Mouse (Mus musculus) Patski (cell line): ENCODE data around the gene Arhgdig. TPM values are rescaled to one million over a fixed set of nuclear protein-coding genes. Genes with fewer than 3 reads are reported as not detected.
A peak's percentile ranks its signal among the peaks of the same experiment; 100 is the strongest.
"Not testable (repeated sequence)": the region's sequence is repeated elsewhere in the genome, so short reads cannot be mapped to it uniquely, and the experiment has no call there.

ENCODE experiments used
- ATAC-seq: fragments of 100-300 bp; one replicate; pipeline ENCODE4 v1.8.0; 2021
- CTCF ChIA-PET: fragments of 350-600 bp; sonication (Branson Sonifier 250); formaldehyde crosslinking; loops from one replicate; lab custom pipeline; 2022; ENCODE audit warnings: inconsistent platforms; lab: Charles Lee
- POLR2A ChIA-PET: fragments of 350-600 bp; sonication (Branson Sonifier 250); formaldehyde crosslinking; loops from one replicate; lab custom pipeline; 2022; ENCODE audit warnings: antibody characterized with exemption, inconsistent platforms; lab: Charles Lee
- DNase-seq: peaks from one replicate; pipeline ENCODE4 v3.0.0-alpha.2; 2011; ENCODE audit warnings: low read depth, low spot score
- H3K27me3 ChIP-seq: fragments of 371-371 bp; one replicate; pipeline ENCODE4 v1.5.1; 2021
- CTCF ChIP-seq: fragments of 100-300 bp; IDR thresholded peaks from one replicate; pipeline ENCODE4 v1.5.1; 2021
- in situ Hi-C: fragments of 300-500 bp; cut with MboI; formaldehyde crosslinking; loops from 3 replicates; pipeline ENCODE4 v1.11.1; 2018; ENCODE audit warnings: low pct_unique_long_range_greater_than_20kb, mixed read lengths
- polyA plus RNA-seq: library from polyadenylated mRNA; unstranded; gene quantifications from one replicate; pipeline ENCODE4 v1.2.3, GENCODE M21; 2021

Gene Arhgdig
- polyA plus RNA-seq, 1 experiment from 2014 or later, result 17.0 TPM

GRCm38 (mm10) chr17:26187592-26187991 is 20.0 kb downstream of the Arhgdig start:
- CTCF ChIA-PET, result interaction anchor here (1.1 to 1.6 kb wide), 2 partner anchors 16 to 52 kb away, joined by 3 read pairs; no protein-coding TSS in a partner anchor
- POLR2A ChIA-PET, result no interaction called here
- ATAC-seq (no peak), DNase-seq (no peak)
- in situ Hi-C loops, result no loop called here
- no peaks in the 10 kb centered on the region for H3K27me3 ChIP-seq
- no peak for TF ChIP-seq CTCF

DNA sequence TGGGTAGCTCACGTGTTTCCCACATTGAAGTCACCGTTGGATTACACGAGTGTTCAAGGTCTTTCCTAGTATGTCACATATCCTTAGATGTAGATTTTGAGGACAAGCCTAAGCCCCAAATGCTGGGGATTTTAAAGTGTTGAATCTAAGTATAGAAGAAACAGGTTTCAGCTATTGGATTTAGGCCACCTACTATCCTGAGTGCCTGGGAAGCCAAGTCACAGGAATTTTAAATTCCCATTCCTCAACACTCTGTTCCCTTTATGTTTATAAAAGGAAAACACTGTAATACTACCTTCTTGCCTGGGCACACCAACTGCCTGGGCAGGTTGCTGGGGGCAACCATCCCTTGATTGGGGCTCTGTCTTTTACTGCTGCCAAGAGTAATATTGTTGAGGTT is 26.4 kb downstream of the Arhgdig start:
- in situ Hi-C loops, result no loop called here
- H3K27me3 ChIP-seq, result no peaks in the 10 kb centered on the region
- TF ChIP-seq CTCF, result no peak
- ATAC-seq (no peak), DNase-seq (no peak)
- POLR2A ChIA-PET, result no interaction called here
- CTCF ChIA-PET, result interaction anchor here (1.2 kb wide), 1 partner anchor 18 kb away, joined by 3 read pairs; no protein-coding TSS in a partner anchor

DNA sequence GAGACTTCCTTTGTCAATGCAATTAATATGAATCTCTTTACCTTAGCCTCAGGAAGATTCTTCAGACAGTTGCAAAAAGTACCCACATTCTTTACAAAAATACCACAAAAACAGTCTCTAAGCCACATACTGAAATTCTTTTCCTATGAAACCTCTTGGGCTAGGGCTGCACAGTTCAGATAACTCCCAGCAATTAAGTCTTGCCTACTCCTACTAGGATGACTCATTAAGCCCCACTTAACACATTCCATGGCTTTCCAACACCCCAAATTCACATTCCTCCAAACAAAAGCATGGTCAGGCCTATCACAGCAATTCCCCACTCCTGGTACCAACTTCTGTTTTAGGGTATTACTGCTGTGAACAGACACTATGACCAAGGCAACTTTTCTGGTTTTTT is 29.0 kb downstream of the Arhgdig start:
- DNase-seq (peak; percentile 47), ATAC-seq (peak; percentile 26)
- ChIA-PET POLR2A (interaction anchor here (0.9 kb wide), 1 partner anchor 41 kb away, joined by 3 read pairs; the partner anchor contains the start of gene Axin1), CTCF (no interaction called here)
- in situ Hi-C loops, result no loop called here
- H3K27me3 ChIP-seq, result no peaks in the 10 kb centered on the region
- TF ChIP-seq CTCF, result no peak

DNA sequence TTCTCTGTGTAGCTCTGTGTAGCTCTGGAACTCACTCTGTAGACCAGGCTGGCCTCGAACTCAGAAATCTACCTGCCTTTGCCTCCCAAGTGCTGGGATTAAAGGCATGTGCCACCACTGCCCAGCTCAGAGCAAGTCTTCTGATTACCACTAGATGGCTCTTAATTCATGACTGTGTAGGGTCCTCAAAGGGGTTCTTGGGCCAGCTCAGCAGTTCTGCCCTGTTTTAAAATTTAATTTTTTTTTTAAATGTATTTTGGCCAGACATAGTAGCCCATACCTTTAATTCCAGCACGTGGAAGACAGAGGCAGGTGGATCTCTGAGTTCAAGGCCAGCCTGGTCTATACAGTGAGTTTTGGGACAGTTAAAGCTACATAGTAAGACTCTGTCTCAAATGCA is 32.3 kb downstream of the Arhgdig start:
- ATAC-seq, H3K27me3 ChIP-seq, in situ Hi-C loops, DNase-seq: not testable (repeated sequence)
- CTCF ChIA-PET, result interaction anchor here (1.4 kb wide), 1 partner anchor 29 kb away, joined by 4 read pairs; no protein-coding TSS in a partner anchor
- peak; percentile 32 for TF ChIP-seq CTCF
- POLR2A ChIA-PET, result interaction anchor here (0.6 kb wide), 1 partner anchor 364 kb away, joined by 3 read pairs; no protein-coding TSS in a partner anchor

GRCm38 (mm10) chr17:26168039-26168438 is 39.5 kb downstream of the Arhgdig start:
- no peak for ATAC-seq
- in situ Hi-C loops, result no loop called here
- ChIA-PET CTCF (no interaction called here), POLR2A (no interaction called here)
- H3K27me3 ChIP-seq, result no peaks in the 10 kb centered on the region
- TF ChIP-seq CTCF, result no peak
- no peak for DNase-seq

GRCm38 (mm10) chr17:26162736-26163135 is 44.9 kb downstream of the Arhgdig start:
- H3K27me3 ChIP-seq, result no peaks in the 10 kb centered on the region
- in situ Hi-C loops, result no loop called here
- DNase-seq (no peak), ATAC-seq (no peak)
- CTCF ChIA-PET, result interaction anchor here (1.4 kb wide), 1 partner anchor 18 kb away, joined by 3 read pairs; no protein-coding TSS in a partner anchor
- POLR2A ChIA-PET, result no interaction called here
- TF ChIP-seq CTCF, result no peak

GRCm38 (mm10) chr17:26151886-26152630 is 55.5 kb downstream of the Arhgdig start:
- in situ Hi-C loops, result no loop called here

More at GRCm38 (mm10) chr17:26151886-26152630, 55.5 kb downstream of the Arhgdig start:
- no peaks in the 10 kb centered on the region for H3K27me3 ChIP-seq
- ATAC-seq, result no peak
- POLR2A ChIA-PET, result no interaction called here
- DNase-seq, result no peak
- no peak for TF ChIP-seq CTCF
- CTCF ChIA-PET, result no interaction called here

Other genes with a start within 250 kb of the Arhgdig start
- gene Capn15, start 222.0 kb downstream of the Arhgdig start, polyA plus RNA-seq, result 23.7 TPM
- 35.9 TPM for gene Rab11fip3, start 138.2 kb downstream of the Arhgdig start, polyA plus RNA-seq
- gene Decr2, start 117.4 kb downstream of the Arhgdig start, polyA plus RNA-seq, result 42.4 TPM
- 0.31 TPM for gene Nme4, start 112.2 kb downstream of the Arhgdig start, polyA plus RNA-seq
- 22.7 TPM for gene Tmem8, start 94.5 kb downstream of the Arhgdig start, polyA plus RNA-seq
- gene Mrpl28, start 84.3 kb downstream of the Arhgdig start, polyA plus RNA-seq, result 118 TPM
- gene Axin1, start 69.1 kb downstream of the Arhgdig start, polyA plus RNA-seq, result 71.8 TPM
- gene Pdia2, start 8.7 kb downstream of the Arhgdig start, polyA plus RNA-seq, result 0.22 TPM
- 0.76 TPM for gene Rgs11, start 4.8 kb downstream of the Arhgdig start, polyA plus RNA-seq
- gene Fam234a, start 36.5 kb upstream of the Arhgdig start, polyA plus RNA-seq, result 147 TPM
- gene Luc7l, start 45.1 kb upstream of the Arhgdig start, polyA plus RNA-seq, result 113 TPM
- gene Neurl1b, start 207.0 kb upstream of the Arhgdig start, polyA plus RNA-seq, result 79.6 TPM